In the genomic region with DNA sequence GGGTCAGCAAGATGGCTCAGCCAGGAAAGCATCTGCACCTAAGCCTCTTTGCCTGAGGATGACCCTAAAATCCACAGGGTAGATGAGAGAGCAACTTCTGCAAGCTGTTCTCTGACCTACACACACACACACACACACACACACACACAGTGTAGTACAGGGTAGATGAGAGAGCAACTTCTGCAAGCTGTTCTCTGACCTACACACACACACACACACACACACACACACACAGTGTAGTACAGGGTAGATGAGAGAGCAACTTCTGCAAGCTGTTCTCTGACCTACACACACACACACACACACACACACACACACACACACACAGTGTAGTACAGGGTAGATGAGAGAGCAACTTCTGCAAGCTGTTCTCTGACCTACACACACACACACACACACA, we compare ENCODE assay signal across 8 mouse cellular contexts.
A peak's percentile ranks its signal among the peaks of the same experiment; 100 is the strongest.
DNase-seq lines count a peak whose midpoint lies in the region; ATAC-seq and TF ChIP-seq lines count a peak whose summit lies in the region.
"Not testable (repeated sequence)": the region's sequence is repeated elsewhere in the genome, so short reads cannot be mapped to it uniquely, and the experiment has no call there.

No protein-coding gene starts in this region.

- not testable (repeated sequence) for H3K9me3 ChIP-seq in CH12.LX (replicated peaks; ENCODE audit: low read length); embryonic facial prominence, embryonic 13.5 days; intestine, embryonic 15.5 days; liver, embryonic 11.5 days (ENCODE audit: control insufficient read depth, low read length); neural tube, embryonic 12.5 days

- TF ChIP-seq EP300 in CH12.LX (IDR thresholded peaks at IDR 0.05; ENCODE audit: low read length) = not testable (repeated sequence)

- not testable (repeated sequence) for DNase-seq in CH12.LX (ENCODE audit: extremely low read depth); liver, embryonic 11.5 days (ENCODE audit: low spot score)
- DNase-seq in heart, adult 11 months = peak; percentile 67
- DNase-seq in lung, postnatal 36 days = peak; percentile 15
- DNase-seq in thymus, postnatal 25 days = peak; percentile 19

- H3K9ac ChIP-seq in CH12.LX (ENCODE audit: insufficient read depth, low read depth); embryonic facial prominence, embryonic 13.5 days; intestine, embryonic 15.5 days; liver, embryonic 11.5 days (ENCODE audit: low read depth, low read length); neural tube, embryonic 12.5 days: not testable (repeated sequence)

- H3K36me3 ChIP-seq in CH12.LX (replicated peaks in 1 of 2; ENCODE audit: control insufficient read depth in 1 of 2, insufficient read depth in 1 of 2, low read length in 1 of 2); embryonic facial prominence, embryonic 13.5 days; intestine, embryonic 15.5 days; liver, embryonic 11.5 days (ENCODE audit: control insufficient read depth, insufficient read depth, low read length); neural tube, embryonic 12.5 days: not testable (repeated sequence)

- H3K79me2 ChIP-seq in CH12.LX (replicated peaks; ENCODE audit: control insufficient read depth, extremely low read depth, insufficient read depth, poor library complexity, severe bottlenecking) = not testable (repeated sequence)

- not testable (repeated sequence) for H3K27me3 ChIP-seq in CH12.LX (replicated peaks); embryonic facial prominence, embryonic 13.5 days; intestine, embryonic 15.5 days (replicated peaks); liver, embryonic 11.5 days (replicated peaks; ENCODE audit: control insufficient read depth, insufficient read depth, low read length); neural tube, embryonic 12.5 days (replicated peaks)

- peaks cover 23 to 92% of the 10 kb centered on the region in 2 experiments for H3K4me1 ChIP-seq in CH12.LX (ENCODE audit: control insufficient read depth in 1 of 2, insufficient read depth in 2 of 2)
- peaks cover 32% of the 10 kb centered on the region for H3K4me1 ChIP-seq in embryonic facial prominence, embryonic 13.5 days
- H3K4me1 ChIP-seq in intestine, embryonic 15.5 days (replicated peaks); liver, embryonic 11.5 days (replicated peaks; ENCODE audit: control insufficient read depth, insufficient read depth, low read length); neural tube, embryonic 12.5 days: not testable (repeated sequence)

- ATAC-seq in embryonic facial prominence, embryonic 13.5 days (ENCODE audit: insufficient number of reproducible peaks, insufficient read depth, low FRiP score, low TSS enrichment, low read depth) = peak; percentile 53; the same call in 1 of the 2 replicates
- peak; percentile 57 for ATAC-seq in intestine, embryonic 15.5 days
- ATAC-seq in liver, embryonic 11.5 days (replicated peaks; ENCODE audit: low FRiP score) = peak; percentile 44; the same call in 1 of the 2 replicates
- ATAC-seq in neural tube, embryonic 12.5 days (ENCODE audit: low FRiP score, low read depth) = peak; percentile 33; the same call in 1 of the 2 replicates

- peak overlapping the region; percentile 54; the same call in 1 of the 2 replicates for H3K4me2 ChIP-seq in CH12.LX (ENCODE audit: insufficient read depth, low read depth, poor library complexity, severe bottlenecking)
- H3K4me2 ChIP-seq in embryonic facial prominence, embryonic 13.5 days; intestine, embryonic 15.5 days (replicated peaks); liver, embryonic 11.5 days; neural tube, embryonic 12.5 days (replicated peaks): not testable (repeated sequence)

- H3K27ac ChIP-seq in CH12.LX (ENCODE audit: insufficient read depth, low read depth) = peak overlapping the region; percentile 73
- H3K27ac ChIP-seq in embryonic facial prominence, embryonic 13.5 days; intestine, embryonic 15.5 days; liver, embryonic 11.5 days (ENCODE audit: low read depth, low read length); neural tube, embryonic 12.5 days: not testable (repeated sequence)

- in situ Hi-C loops in CH12.LX (cut with MboI; ENCODE audit: low pct_ligation_motif_present, low pct_unique_long_range_greater_than_20kb, low sequenced_read_pairs) = loop anchor here (10.0 to 25.0 kb wide), 4 partner anchors 166 to 707 kb away; no protein-coding TSS in a partner anchor

- not testable (repeated sequence) for TF ChIP-seq RAD21 in CH12.LX (IDR thresholded peaks at IDR 0.05; ENCODE audit: low read depth, low read length)

- TF ChIP-seq POLR2A in CH12.LX (IDR thresholded peaks at IDR 0.05; ENCODE audit: low read depth, low read length) = not testable (repeated sequence)

- not testable (repeated sequence) for H3K4me3 ChIP-seq in CH12.LX (replicated peaks in 1 of 3; ENCODE audit: low read depth in 2 of 3, low read length in 2 of 3, poor library complexity in 1 of 3); embryonic facial prominence, embryonic 13.5 days; intestine, embryonic 15.5 days (replicated peaks); liver, embryonic 11.5 days (ENCODE audit: low read depth, low read length); neural tube, embryonic 12.5 days

- dilution Hi-C loops in CH12.LX (cut with MboI; ENCODE audit: extremely low pct_ligation_motif_present, extremely low pct_unique_long_range_greater_than_20kb, low sequenced_read_pairs) = not testable (repeated sequence)

- not testable (repeated sequence) for TF ChIP-seq CTCF in CH12.LX (conservative IDR thresholded peaks at IDR 0.05 in 1 of 2, IDR thresholded peaks at IDR 0.05 in 1 of 2; ENCODE audit: low read depth in 2 of 2, low read length in 2 of 2)
